Comparison of ENCODE assay signal across 24 mouse cellular contexts in genomic region chr12:99844951-99845350, GRCm38 (mm10). TPM values are rescaled to one million over a fixed set of nuclear protein-coding genes. Genes with fewer than 3 reads are reported as not detected.
DNase-seq lines count a peak whose midpoint lies in the region; ATAC-seq and TF ChIP-seq lines count a peak whose summit lies in the region.
"Had no signal": no experiment of that assay in that cellular context is flagged by ENCODE, and none has a peak within 500 bp of the region (broad histone marks: within the 10 kb centered on the region; RNA-seq: fewer than 3 reads in every experiment).

No protein-coding gene starts in this region.

- H3K36me3 ChIP-seq in heart, embryonic 12.5 days: no peaks in the 10 kb centered on the region
- H3K36me3 ChIP-seq in kidney, embryonic 15.5 days: no peaks in the 10 kb centered on the region
- H3K36me3 ChIP-seq in kidney, postnatal 0 days (ENCODE audit: insufficient read depth, low read length): no peaks in the 10 kb centered on the region
- H3K36me3 ChIP-seq: embryonic facial prominence, embryonic 12.5 days; forebrain, embryonic 15.5 days; G1E had no signal

- peak; percentile 73 for DNase-seq in heart, adult 11 months
- no peak for DNase-seq in kidney, postnatal 4 days
- DNase-seq in kidney, postnatal 0 days (ENCODE audit: low spot score): peak; percentile 9
- no peak for DNase-seq in kidney, adult 18-20 months
- DNase-seq: adrenal gland, adult 8-10 months; adrenal gland, postnatal 14 days; adrenal gland, postnatal 36 days; B cell, adult 2 months; cerebellum, adult 11-12 months; cerebellum, adult 2 months; cerebellum, adult 9-10 months; cerebellum, postnatal 10 days; cerebellum, postnatal 25 days had no signal

- H3K4me1 ChIP-seq in heart, embryonic 12.5 days (replicated peaks): no peaks in the 10 kb centered on the region
- H3K4me1 ChIP-seq in kidney, embryonic 15.5 days: peaks cover 6% of the 10 kb centered on the region; the same call in 1 of the 2 replicates
- no peaks in the 10 kb centered on the region for H3K4me1 ChIP-seq in kidney, postnatal 0 days (replicated peaks; ENCODE audit: insufficient read depth, low read length)
- H3K4me1 ChIP-seq: embryonic facial prominence, embryonic 10.5 days; embryonic facial prominence, embryonic 12.5 days; forebrain, embryonic 13.5 days; forebrain, embryonic 15.5 days had no signal

- no peak overlapping the region for H3K4me2 ChIP-seq in heart, embryonic 12.5 days
- no peak overlapping the region for H3K4me2 ChIP-seq in kidney, embryonic 15.5 days
- no peak overlapping the region for H3K4me2 ChIP-seq in kidney, postnatal 0 days (ENCODE audit: low read length)
- H3K4me2 ChIP-seq: embryonic facial prominence, embryonic 12.5 days; forebrain, embryonic 13.5 days; forebrain, embryonic 15.5 days had no signal

- TF ChIP-seq CTCF in kidney, postnatal 0 days (IDR thresholded peaks at IDR 0.05; ENCODE audit: low read depth): no peak

- no peak overlapping the region for H3K27ac ChIP-seq in heart, embryonic 12.5 days (ENCODE audit: poor library complexity, severe bottlenecking)
- no peak overlapping the region for H3K27ac ChIP-seq in kidney, embryonic 15.5 days
- H3K27ac ChIP-seq in kidney, postnatal 0 days: no peak overlapping the region
- H3K27ac ChIP-seq: embryonic facial prominence, embryonic 10.5 days; embryonic facial prominence, embryonic 12.5 days; forebrain, embryonic 13.5 days; forebrain, embryonic 15.5 days had no signal

- no peaks in the 10 kb centered on the region for H3K9me3 ChIP-seq in heart, embryonic 12.5 days (replicated peaks)
- no peaks in the 10 kb centered on the region for H3K9me3 ChIP-seq in kidney, embryonic 15.5 days (replicated peaks)
- no peaks in the 10 kb centered on the region for H3K9me3 ChIP-seq in kidney, postnatal 0 days (replicated peaks; ENCODE audit: low read length)
- H3K9me3 ChIP-seq: embryonic facial prominence, embryonic 10.5 days; embryonic facial prominence, embryonic 12.5 days; forebrain, embryonic 13.5 days; forebrain, embryonic 15.5 days had no signal

- no peaks in the 10 kb centered on the region for H3K27me3 ChIP-seq in heart, embryonic 12.5 days (replicated peaks)
- no peaks in the 10 kb centered on the region for H3K27me3 ChIP-seq in kidney, embryonic 15.5 days
- no peaks in the 10 kb centered on the region for H3K27me3 ChIP-seq in kidney, postnatal 0 days (ENCODE audit: insufficient read depth, low read length)
- H3K27me3 ChIP-seq: CH12.LX; embryonic facial prominence, embryonic 12.5 days; forebrain, embryonic 13.5 days; forebrain, embryonic 15.5 days; Patski had no signal

- no peak for ATAC-seq in heart, embryonic 12.5 days (ENCODE audit: insufficient number of reproducible peaks, low FRiP score)
- peak; percentile 58; the same call in 1 of the 2 replicates for ATAC-seq in kidney, embryonic 15.5 days (replicated peaks; ENCODE audit: low FRiP score)
- no peak for ATAC-seq in kidney, postnatal 0 days (replicated peaks; ENCODE audit: low FRiP score, low read depth)
- ATAC-seq: activated CD4-positive, CD25-positive, alpha-beta regulatory T cell, adult 4 months; CD4-positive, CD25-positive, alpha-beta regulatory T cell, adult 4 months; forebrain, embryonic 13.5 days; forebrain, embryonic 15.5 days; Patski had no signal

- no peak overlapping the region for H3K4me3 ChIP-seq in heart, embryonic 12.5 days
- no peak overlapping the region for H3K4me3 ChIP-seq in kidney, embryonic 15.5 days (replicated peaks)
- H3K4me3 ChIP-seq in kidney, postnatal 0 days (replicated peaks; ENCODE audit: low read depth, low read length): no peak overlapping the region
- H3K4me3 ChIP-seq: embryonic facial prominence, embryonic 10.5 days; embryonic facial prominence, embryonic 12.5 days; forebrain, embryonic 13.5 days; forebrain, embryonic 15.5 days had no signal

- whole genome bisulfite sequencing in heart, embryonic 12.5 days: 87% methylated on average over 8 of the region's 8 CpGs
- 56% methylated on average over 8 of the region's 8 CpGs for WGBS in kidney, embryonic 15.5 days
- WGBS in kidney, postnatal 0 days: 50% methylated on average over 8 of the region's 8 CpGs

- H3K9ac ChIP-seq in heart, embryonic 12.5 days: no peak overlapping the region
- H3K9ac ChIP-seq in kidney, embryonic 15.5 days: no peak overlapping the region
- no peak overlapping the region for H3K9ac ChIP-seq in kidney, postnatal 0 days (ENCODE audit: low read depth, low read length)
- H3K9ac ChIP-seq: embryonic facial prominence, embryonic 12.5 days; forebrain, embryonic 13.5 days; forebrain, embryonic 15.5 days had no signal

RNA-seq across cellular contexts. Expression of gene Efcab11, which starts 39.3 kb away (rescaled TPM):
- polyA plus RNA-seq in heart, embryonic 12.5 days (2016; fragmentation: Nextera tagmentation; extraction: Ambion mirVana): 10.0 and 11.8 TPM in 2 replicates
- polyA plus RNA-seq in kidney, embryonic 15.5 days (2015; fragmentation: Nextera tagmentation; extraction: Ambion mirVana): 10.7 and 12.7 TPM in 2 replicates
- polyA plus RNA-seq in kidney, postnatal 0 days (2015; fragmentation: Nextera tagmentation; extraction: Ambion mirVana): 6.8 and 8.3 TPM in 2 replicates

RNA-seq across cellular contexts. Expression of gene Tdp1, which starts 39.4 kb away (rescaled TPM):
- 29.9 and 32.6 TPM in 2 replicates for polyA plus RNA-seq in heart, embryonic 12.5 days (2016; fragmentation: Nextera tagmentation; extraction: Ambion mirVana)
- polyA plus RNA-seq in kidney, embryonic 15.5 days (2015; fragmentation: Nextera tagmentation; extraction: Ambion mirVana): 59.2 and 59.3 TPM in 2 replicates
- 31.3 and 37.9 TPM in 2 replicates for polyA plus RNA-seq in kidney, postnatal 0 days (2015; fragmentation: Nextera tagmentation; extraction: Ambion mirVana)

Comparison
In these comparisons a context has a peak if more than half of its experiments do, and no peak if none do; other contexts are left out.
1. DNase-seq: peak in heart, adult 11 months (single experiment) and kidney, postnatal 0 days (single experiment); none in kidney, postnatal 4 days (0 of 2) and kidney, adult 18-20 months (single experiment).